Mouse (Mus musculus): ENCODE data around the gene Hspa2. TPM values are rescaled to one million over a fixed set of nuclear protein-coding genes. Genes with fewer than 3 reads are reported as not detected.
"Not testable (repeated sequence)": the region's sequence is repeated elsewhere in the genome, so short reads cannot be mapped to it uniquely, and the experiment has no call there.

Gene Hspa2
- total RNA-seq, 2 experiments from 2014 or later, result 6.3 to 10.3 TPM

DNA sequence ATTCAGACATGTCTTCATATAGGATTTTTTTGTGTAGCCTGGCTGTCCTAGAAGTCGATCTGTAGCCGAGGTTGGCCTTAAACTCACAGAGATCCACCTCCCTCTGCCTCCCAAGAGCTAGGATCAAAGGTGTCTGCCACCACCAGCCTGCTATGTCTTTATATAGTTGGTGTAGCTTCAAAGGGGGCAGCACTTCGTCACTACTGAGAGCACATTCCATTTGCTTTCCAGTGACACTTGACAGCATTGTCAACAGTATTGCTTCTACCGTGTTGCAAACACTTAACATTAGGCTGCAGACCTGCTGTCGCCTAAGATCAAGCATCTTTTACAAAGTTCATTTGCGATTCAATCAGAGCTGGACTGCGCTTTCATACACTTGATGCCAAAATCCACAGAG lies 30.1 kb downstream of the Hspa2 start:
- DNase-seq, result no peak

DNA sequence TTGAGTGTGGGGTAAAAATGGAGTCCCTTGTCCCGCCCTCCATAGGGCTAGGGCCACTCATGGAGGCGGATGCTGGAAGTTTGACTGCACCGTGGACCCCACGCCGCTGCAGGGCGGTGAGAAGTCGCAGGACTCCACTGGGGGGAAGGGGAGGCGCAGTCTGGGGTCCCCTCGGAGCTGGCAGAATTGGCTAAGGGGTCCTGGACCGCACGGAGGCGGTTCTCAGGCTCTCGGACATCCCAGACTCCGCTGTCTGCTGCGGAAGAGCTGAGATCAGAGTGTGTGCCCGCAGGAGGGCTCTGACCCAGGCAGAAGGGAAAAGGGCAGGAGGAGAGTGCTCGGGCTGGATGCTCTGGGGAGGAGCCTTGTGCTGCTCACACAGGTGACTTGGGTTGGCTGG lies 31.1 kb downstream of the Hspa2 start:
- no peak for DNase-seq

DNA sequence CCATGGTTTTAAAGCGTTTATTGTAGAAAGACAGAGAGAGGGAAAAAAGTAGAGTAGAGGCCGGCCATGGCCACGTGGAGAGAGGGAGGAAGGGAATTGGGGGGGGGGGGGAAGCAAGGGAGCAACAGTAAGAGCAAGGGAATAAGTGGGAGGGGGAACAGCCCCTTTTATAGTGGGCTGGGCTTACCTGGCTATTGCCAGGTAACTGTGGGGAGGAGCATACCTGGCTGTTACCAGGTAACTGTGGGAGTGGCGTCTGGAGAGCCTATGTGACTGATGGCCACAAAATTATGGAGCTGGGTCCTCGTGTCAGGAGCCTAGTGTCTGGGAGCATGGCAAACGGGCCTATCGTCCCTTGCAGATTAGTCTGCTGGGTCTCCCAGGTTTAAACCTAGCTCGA lies 31.6 kb downstream of the Hspa2 start:
- DNase-seq, result no peak

DNA sequence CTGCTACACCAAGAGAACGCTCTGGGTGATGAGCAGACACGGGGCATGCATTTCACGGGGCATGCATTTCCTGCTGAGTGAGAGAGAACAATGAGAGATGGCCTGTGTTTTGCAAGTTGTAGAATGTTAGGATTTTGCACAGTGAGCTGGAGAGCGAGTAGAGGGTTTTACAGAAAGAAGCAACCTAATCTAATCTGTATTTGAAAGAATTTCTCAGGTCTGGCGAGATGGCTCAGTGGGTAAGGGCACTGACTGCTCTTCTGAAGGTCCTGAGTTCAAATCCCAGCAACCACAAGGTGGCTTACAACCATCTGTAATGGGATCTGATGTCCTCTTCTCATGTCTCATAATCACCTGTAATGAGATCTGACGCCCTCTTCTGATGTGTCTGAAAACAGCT lies 39.5 kb downstream of the Hspa2 start:
- not testable (repeated sequence) for DNase-seq

DNA sequence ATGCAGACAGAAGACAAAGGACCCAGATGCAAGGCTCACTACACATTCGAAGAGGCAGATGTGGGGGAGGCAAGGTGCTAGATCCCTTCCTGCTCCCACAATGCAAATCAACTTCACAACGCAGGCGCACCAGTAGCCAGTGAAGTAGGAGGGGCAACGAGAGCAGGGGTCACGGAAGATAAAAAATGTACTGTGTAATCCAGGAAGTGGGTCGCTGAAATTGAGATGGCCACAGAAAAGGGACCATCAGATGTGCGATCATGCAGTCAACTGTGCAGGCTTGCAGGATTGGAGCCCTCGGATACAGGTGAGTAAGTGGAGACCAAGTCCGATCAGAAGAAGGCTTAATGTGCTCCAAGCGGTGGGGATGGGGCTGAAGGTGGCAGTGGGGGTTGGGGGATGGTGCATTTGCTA lies 40.4 kb downstream of the Hspa2 start:
- DNase-seq, result no peak

DNA sequence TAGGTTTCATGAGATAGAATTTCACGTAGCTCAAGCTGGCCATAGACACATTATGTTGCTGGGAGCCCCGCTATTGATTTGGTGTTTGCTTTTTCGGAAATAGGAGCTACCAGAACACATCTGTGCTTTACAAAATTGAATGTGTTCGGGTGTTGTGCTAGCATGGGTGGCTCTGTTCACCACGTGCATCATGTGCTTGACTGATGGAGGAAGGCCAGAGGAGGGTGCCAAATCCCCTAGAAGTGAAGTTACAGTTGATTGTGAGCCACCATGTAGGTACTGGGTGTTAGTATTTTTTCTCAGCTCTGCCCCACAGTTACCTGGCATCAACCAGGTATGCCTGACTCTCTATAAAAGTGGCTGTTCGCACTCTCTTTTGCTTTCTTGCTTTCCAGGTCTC lies 40.9 kb downstream of the Hspa2 start:
- DNase-seq, result no peak

DNA sequence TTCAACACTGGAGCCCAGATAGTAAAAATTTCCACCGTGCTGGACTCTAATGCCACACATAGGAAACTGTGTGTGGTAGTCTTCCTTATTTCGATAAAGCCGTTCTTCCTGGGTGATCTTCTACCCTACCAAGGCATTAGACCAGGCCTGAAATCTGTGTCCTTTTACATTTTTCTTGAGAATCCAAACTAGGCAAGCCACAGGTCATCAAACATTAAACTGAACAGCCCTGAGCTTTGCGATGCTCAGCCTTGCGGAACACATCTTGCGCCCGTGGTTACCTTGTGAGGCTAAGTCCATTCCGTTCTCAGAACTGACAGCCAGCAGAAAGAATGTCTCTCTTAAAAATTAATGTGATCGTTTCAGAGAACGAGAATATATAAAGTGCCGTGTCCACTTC lies 42.2 kb downstream of the Hspa2 start:
- DNase-seq, result no peak

DNA sequence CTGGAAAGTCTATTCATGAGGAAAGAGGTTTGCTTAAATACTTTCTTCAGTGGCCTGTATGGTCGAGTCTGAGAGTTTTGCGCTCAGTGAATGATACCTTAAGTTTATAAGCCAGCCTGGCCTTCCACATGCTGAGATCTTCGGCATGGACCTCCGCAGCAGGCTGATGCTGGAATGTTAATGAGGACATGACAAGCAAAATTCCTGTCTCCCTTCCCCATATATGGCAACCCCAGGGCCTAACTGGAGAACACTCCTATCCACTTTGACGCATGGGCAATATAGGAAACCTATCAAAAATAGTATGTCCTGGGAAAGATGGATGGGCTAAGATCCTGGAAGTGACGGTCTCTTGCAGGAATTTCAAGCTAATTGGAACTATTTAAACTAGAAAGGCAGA lies 44.2 kb downstream of the Hspa2 start:
- no peak for DNase-seq

DNA sequence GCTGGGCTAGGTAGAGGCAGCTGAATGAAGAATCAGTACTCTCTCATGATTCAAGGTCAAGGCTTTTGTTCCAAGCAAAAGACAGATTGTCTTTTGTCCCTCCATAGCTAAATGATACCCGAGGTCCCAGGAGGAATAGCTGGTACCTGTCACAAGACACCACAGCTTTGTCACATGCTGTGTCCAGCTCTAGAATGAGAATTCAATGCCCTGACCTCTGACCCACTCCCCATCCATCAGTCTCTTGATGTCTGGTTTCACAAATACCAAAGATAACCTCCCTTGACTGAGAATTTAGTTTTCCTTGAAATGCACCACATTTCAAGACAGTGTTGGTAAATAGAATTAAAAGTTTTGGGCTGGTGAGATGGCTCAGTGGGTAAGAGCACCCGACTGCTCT lies 48.2 kb downstream of the Hspa2 start:
- DNase-seq, result no peak

Other genes starting within 250 kb of the Hspa2 start
- gene Esr2, start 226.9 kb upstream of the Hspa2 start, total RNA-seq (2021), result not detected
- gene Tex21, start 157.4 kb upstream of the Hspa2 start, total RNA-seq (2021), result not detected
- gene Mthfd1, start 148.9 kb upstream of the Hspa2 start, total RNA-seq (2021), result 10 to 100 TPM; 28.0 to 30.2 TPM
- under 1 TPM; 0.46 to 0.78 TPM for gene Akap5, start 79.3 kb upstream of the Hspa2 start, total RNA-seq (2021)
- 1 to 10 TPM; 6.6 to 8.2 TPM for gene Zbtb25, start 34.6 kb upstream of the Hspa2 start, total RNA-seq (2021)
- gene Zbtb1, start 33.9 kb upstream of the Hspa2 start, total RNA-seq (2021), result 1 to 10 TPM; 3.1 to 3.9 TPM
- gene Ppp1r36, start 13.4 kb downstream of the Hspa2 start, total RNA-seq (2021), result not detected
- gene Plekhg3, start 126.7 kb downstream of the Hspa2 start, total RNA-seq (2021), result 1 to 10 TPM; 6.1 to 7.6 TPM

Data from gastrocnemius, postnatal 25 days (tissue).